Mouse (Mus musculus): Measurements from ENCODE around the gene Ankle2.

DNA sequence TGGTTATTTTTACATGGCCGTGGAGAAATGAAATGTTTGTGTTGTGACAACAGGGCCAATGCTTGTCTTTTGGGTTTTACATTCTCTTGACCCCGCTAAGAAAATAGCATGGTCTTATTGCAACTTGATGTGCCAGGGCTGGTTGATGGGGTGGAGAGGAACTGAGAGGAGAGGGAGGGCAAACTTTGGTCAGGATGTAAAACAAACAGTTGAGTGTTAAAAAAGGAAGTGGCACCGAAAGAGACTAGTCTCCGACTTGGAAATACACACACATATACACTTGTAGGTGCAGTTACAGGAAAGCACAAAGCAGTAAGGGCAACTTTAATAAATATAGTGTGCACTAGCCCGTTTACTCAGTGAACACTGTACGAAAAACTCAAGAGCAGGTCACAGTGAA, 1.5 kb downstream of the Ankle2 start:
- no peak for TF ChIP-seq ZNF384 (IDR thresholded peaks at IDR 0.05; ENCODE audit: low read depth, low read length)
- no peak for TF ChIP-seq ZC3H11A (IDR thresholded peaks at IDR 0.05; ENCODE audit: borderline replicate concordance, low read depth, low read length)
- no peak for TF ChIP-seq CHD2 (IDR thresholded peaks at IDR 0.05; ENCODE audit: low read depth, low read length)
- TF ChIP-seq MAFK (IDR thresholded peaks at IDR 0.05; ENCODE audit: insufficient read depth, low read depth, low read length), result no peak
- no peak for TF ChIP-seq HCFC1 (IDR thresholded peaks at IDR 0.05; ENCODE audit: borderline replicate concordance, insufficient read depth, low read length)
